ENCODE assay signal across 20 mouse cellular contexts in the genomic region with DNA sequence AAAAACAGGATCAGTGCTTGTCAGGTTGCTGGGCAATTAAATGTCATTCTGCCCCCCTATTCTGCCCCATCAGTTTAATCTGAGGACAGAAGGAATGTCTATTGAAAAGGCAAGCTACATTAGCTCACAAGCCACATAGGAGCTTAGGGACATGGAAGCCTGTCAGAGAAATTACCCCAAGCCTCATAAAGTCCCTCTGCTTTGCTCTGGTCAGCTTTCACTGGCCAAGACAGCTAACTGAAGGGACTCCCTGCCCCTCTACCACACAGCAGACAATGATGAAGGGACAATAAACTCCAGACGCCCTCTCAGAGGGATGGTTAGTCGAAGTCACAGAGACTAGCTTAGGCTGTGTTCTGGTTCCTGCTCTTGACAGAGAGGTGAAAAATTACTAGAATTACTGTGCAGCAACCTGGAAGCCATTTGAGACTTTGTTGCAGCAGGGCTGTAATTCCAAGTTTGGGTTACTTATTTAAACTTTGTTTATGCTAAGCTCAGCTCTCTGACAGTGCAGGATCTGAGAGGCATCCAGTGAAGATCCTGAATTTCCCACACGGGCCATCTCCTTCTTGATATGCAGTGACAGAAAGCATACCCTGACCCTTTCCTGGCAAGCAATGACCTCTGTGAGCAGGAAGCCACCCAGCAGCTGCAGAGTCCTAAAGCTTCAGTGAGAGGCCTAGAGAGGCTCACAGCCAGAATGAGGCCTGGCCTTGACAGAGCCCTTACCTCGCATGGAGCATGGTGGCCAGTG.
DNase-seq lines count a peak whose midpoint lies in the region; ATAC-seq and TF ChIP-seq lines count a peak whose summit lies in the region.
"Had no signal": no experiment of that assay in that cellular context is flagged by ENCODE, and none has a peak within 500 bp of the region (broad histone marks: within the 10 kb centered on the region; RNA-seq: fewer than 3 reads in every experiment).

No protein-coding gene starts in this region.

- no peak for TF ChIP-seq CTCF in kidney, postnatal 0 days (IDR thresholded peaks at IDR 0.05; ENCODE audit: low read depth)

- H3K4me3 ChIP-seq in heart, embryonic 14.5 days (ENCODE audit: control insufficient read depth in 1 of 2, insufficient read depth in 1 of 2, low read depth in 1 of 2, low read length in 2 of 2) = no peak overlapping the region
- H3K4me3 ChIP-seq in heart, embryonic 12.5 days = no peak overlapping the region
- H3K4me3 ChIP-seq in kidney, postnatal 0 days (replicated peaks; ENCODE audit: low read depth, low read length) = no peak overlapping the region
- H3K4me3 ChIP-seq: embryonic facial prominence, embryonic 15.5 days; heart, embryonic 13.5 days; limb, embryonic 15.5 days; megakaryocyte, embryonic 14.5 days had no signal

- peaks cover 3 to 6% of the 10 kb centered on the region in 2 experiments; a peak in 2 of 4 replicates for H3K4me1 ChIP-seq in heart, embryonic 14.5 days (ENCODE audit: control insufficient read depth in 2 of 2, insufficient read depth in 2 of 2, low read length in 2 of 2)
- H3K4me1 ChIP-seq in heart, embryonic 12.5 days (replicated peaks) = peaks cover 4% of the 10 kb centered on the region; the same call in 1 of the 2 replicates
- no peaks in the 10 kb centered on the region for H3K4me1 ChIP-seq in kidney, postnatal 0 days (replicated peaks; ENCODE audit: insufficient read depth, low read length)
- H3K4me1 ChIP-seq: embryonic facial prominence, embryonic 15.5 days; limb, embryonic 15.5 days; megakaryocyte, embryonic 14.5 days had no signal

- no peaks in the 10 kb centered on the region for H3K27me3 ChIP-seq in heart, embryonic 14.5 days (ENCODE audit: control insufficient read depth, insufficient read depth, low read length)
- H3K27me3 ChIP-seq in heart, embryonic 12.5 days (replicated peaks) = no peaks in the 10 kb centered on the region
- no peaks in the 10 kb centered on the region for H3K27me3 ChIP-seq in kidney, postnatal 0 days (ENCODE audit: insufficient read depth, low read length)
- H3K27me3 ChIP-seq: embryonic facial prominence, embryonic 15.5 days; heart, embryonic 13.5 days; limb, embryonic 15.5 days; megakaryocyte, embryonic 14.5 days had no signal

- H3K9ac ChIP-seq in heart, embryonic 14.5 days (ENCODE audit: low read length) = 0 out of 2 replicates have a peak overlapping the region, but pooled peaks have one; percentile 5
- H3K9ac ChIP-seq in heart, embryonic 12.5 days = no peak overlapping the region
- H3K9ac ChIP-seq in kidney, postnatal 0 days (ENCODE audit: low read depth, low read length) = no peak overlapping the region
- H3K9ac ChIP-seq: embryonic facial prominence, embryonic 15.5 days; forebrain, postnatal 0 days; heart, embryonic 13.5 days; limb, embryonic 15.5 days had no signal

- no peaks in the 10 kb centered on the region for H3K9me3 ChIP-seq in heart, embryonic 14.5 days (ENCODE audit: control insufficient read depth, low read length)
- no peaks in the 10 kb centered on the region for H3K9me3 ChIP-seq in heart, embryonic 12.5 days (replicated peaks)
- H3K9me3 ChIP-seq in kidney, postnatal 0 days (replicated peaks; ENCODE audit: low read length) = no peaks in the 10 kb centered on the region
- H3K9me3 ChIP-seq: embryonic facial prominence, embryonic 15.5 days; G1E; heart, embryonic 13.5 days; limb, embryonic 15.5 days; megakaryocyte, embryonic 14.5 days had no signal

- peak; percentile 8 for DNase-seq in kidney, postnatal 0 days (ENCODE audit: low spot score)
- no peak for DNase-seq in kidney, adult 8-10 months
- DNase-seq in embryo, embryonic 11 days = peak; percentile 12
- peak; percentile 40 for DNase-seq in retina, postnatal 1 day
- DNase-seq in layer of hippocampus, postnatal 36 days = no peak
- DNase-seq: adrenal gland, postnatal 10 days; cerebellum, adult 9-10 months; forebrain, postnatal 0 days; heart, postnatal 4 days; kidney, postnatal 25 days; lung, adult 2 months; thymus, postnatal 14 days had no signal

- no peak for ATAC-seq in heart, embryonic 14.5 days (ENCODE audit: insufficient number of reproducible peaks, insufficient read depth, low FRiP score, low read depth)
- no peak for ATAC-seq in heart, embryonic 12.5 days (ENCODE audit: insufficient number of reproducible peaks, low FRiP score)
- no peak for ATAC-seq in kidney, postnatal 0 days (replicated peaks; ENCODE audit: low FRiP score, low read depth)
- ATAC-seq: activated CD4-positive, CD25-positive, alpha-beta regulatory T cell, adult 4 months; forebrain, postnatal 0 days had no signal

- no peak overlapping the region for H3K4me2 ChIP-seq in heart, embryonic 14.5 days (ENCODE audit: low read length)
- H3K4me2 ChIP-seq in heart, embryonic 12.5 days = no peak overlapping the region
- no peak overlapping the region for H3K4me2 ChIP-seq in kidney, postnatal 0 days (ENCODE audit: low read length)
- H3K4me2 ChIP-seq: embryonic facial prominence, embryonic 15.5 days; heart, embryonic 13.5 days; limb, embryonic 15.5 days had no signal

- H3K27ac ChIP-seq in heart, embryonic 14.5 days (replicated peaks in 1 of 2; ENCODE audit: control insufficient read depth in 1 of 2, insufficient read depth in 1 of 2, low read depth in 2 of 2, low read length in 2 of 2) = peak overlapping the region in 1 of 2 experiments; percentile 4; a peak in 1 of 4 replicates
- H3K27ac ChIP-seq in heart, embryonic 12.5 days (ENCODE audit: poor library complexity, severe bottlenecking) = no peak overlapping the region
- no peak overlapping the region for H3K27ac ChIP-seq in kidney, postnatal 0 days
- H3K27ac ChIP-seq: embryonic facial prominence, embryonic 15.5 days; heart, embryonic 13.5 days; limb, embryonic 15.5 days had no signal

- H3K36me3 ChIP-seq in heart, embryonic 14.5 days (ENCODE audit: control insufficient read depth, insufficient read depth, low read length) = no peaks in the 10 kb centered on the region
- no peaks in the 10 kb centered on the region for H3K36me3 ChIP-seq in heart, embryonic 12.5 days
- H3K36me3 ChIP-seq in kidney, postnatal 0 days (ENCODE audit: insufficient read depth, low read length) = no peaks in the 10 kb centered on the region
- H3K36me3 ChIP-seq: embryonic facial prominence, embryonic 15.5 days; G1E; heart, embryonic 13.5 days; limb, embryonic 15.5 days had no signal

- 50% methylated on average over 4 of the region's 4 CpGs for WGBS in heart, embryonic 14.5 days
- 38% methylated on average over 4 of the region's 4 CpGs for WGBS in heart, embryonic 12.5 days
- WGBS in kidney, postnatal 0 days = 35% methylated on average over 4 of the region's 4 CpGs

Comparison
In these comparisons a context has a peak if more than half of its experiments do, and no peak if none do; other contexts are left out.
1. DNase-seq: peak in kidney, postnatal 0 days (single experiment), embryo, embryonic 11 days (single experiment) and retina, postnatal 1 day (single experiment); none in kidney, adult 8-10 months (0 of 2) and layer of hippocampus, postnatal 36 days (0 of 2).